Mouse (Mus musculus): ENCODE measurements around the gene Clk3.

The Clk3 gene

GRCm38 (mm10) chr9:57770836-57771235 lies 5.2 kb upstream of the Clk3 start:
- no peak for DNase-seq (ENCODE audit: low read depth in 1 of 2, low spot score in 2 of 2)

- DNase-seq (ENCODE audit: low read depth in 1 of 2, low spot score in 2 of 2), result no peak
These were observed 4.6 kb upstream of the Clk3 start for GRCm38 (mm10) chr9:57770214-57770613.

GRCm38 (mm10) chr9:57769539-57770069 lies 3.9 kb upstream of the Clk3 start:
- no peak for DNase-seq (ENCODE audit: low read depth in 1 of 2, low spot score in 2 of 2)

GRCm38 (mm10) chr9:57767231-57767630 lies 1.6 kb upstream of the Clk3 start:
- DNase-seq (ENCODE audit: low read depth in 1 of 2, low spot score in 2 of 2), result no peak

- DNase-seq (ENCODE audit: low read depth in 1 of 2, low spot score in 2 of 2), result no peak
These were observed 771 bp upstream of the Clk3 start for GRCm38 (mm10) chr9:57766431-57766830.

GRCm38 (mm10) chr9:57764974-57765363 lies 691 bp downstream of the Clk3 start:
- peak; percentile 84 to 93 for DNase-seq (ENCODE audit: low read depth in 1 of 2, low spot score in 2 of 2)

GRCm38 (mm10) chr9:57764147-57764973 lies 1.3 kb downstream of the Clk3 start:
- peak in 1 of 2 experiments; percentile 13 for DNase-seq (ENCODE audit: low read depth in 1 of 2, low spot score in 2 of 2)

GRCm38 (mm10) chr9:57762563-57762991 lies 3.1 kb downstream of the Clk3 start:
- peak in 1 of 2 experiments; percentile 33 for DNase-seq (ENCODE audit: low read depth in 1 of 2, low spot score in 2 of 2)

- no peak for DNase-seq (ENCODE audit: low read depth in 1 of 2, low spot score in 2 of 2)
These were observed 3.8 kb downstream of the Clk3 start for GRCm38 (mm10) chr9:57761563-57762551.

GRCm38 (mm10) chr9:57760416-57761146 lies 5.1 kb downstream of the Clk3 start:
- no peak for DNase-seq (ENCODE audit: low read depth in 1 of 2, low spot score in 2 of 2)

GRCm38 (mm10) chr9:57759289-57759688 lies 6.4 kb downstream of the Clk3 start:
- DNase-seq (ENCODE audit: low read depth in 1 of 2, low spot score in 2 of 2), result peak in 1 of 2 experiments; percentile 51

- DNase-seq (ENCODE audit: low read depth in 1 of 2, low spot score in 2 of 2), result no peak
These were observed 7.1 kb downstream of the Clk3 start for GRCm38 (mm10) chr9:57758528-57758927.

- DNase-seq (ENCODE audit: low read depth in 1 of 2, low spot score in 2 of 2), result no peak
These were observed 8.1 kb downstream of the Clk3 start for GRCm38 (mm10) chr9:57757578-57757977.

- DNase-seq (ENCODE audit: low read depth in 1 of 2, low spot score in 2 of 2), result no peak
These were observed 14.8 kb downstream of the Clk3 start for GRCm38 (mm10) chr9:57750901-57751300.

GRCm38 (mm10) chr9:57748831-57749230 lies 16.8 kb downstream of the Clk3 start:
- DNase-seq (ENCODE audit: low read depth in 1 of 2, low spot score in 2 of 2), result no peak

- DNase-seq (ENCODE audit: low read depth in 1 of 2, low spot score in 2 of 2), result no peak
These were observed 17.5 kb downstream of the Clk3 start for GRCm38 (mm10) chr9:57748137-57748536.

- no peak for DNase-seq (ENCODE audit: low read depth in 1 of 2, low spot score in 2 of 2)
These were observed 18.6 kb downstream of the Clk3 start for GRCm38 (mm10) chr9:57747067-57747466.

GRCm38 (mm10) chr9:57744462-57745091 lies 21.1 kb downstream of the Clk3 start:
- no peak for DNase-seq (ENCODE audit: low read depth in 1 of 2, low spot score in 2 of 2)

GRCm38 (mm10) chr9:57739863-57740262 lies 25.8 kb downstream of the Clk3 start:
- no peak for DNase-seq (ENCODE audit: low read depth in 1 of 2, low spot score in 2 of 2)

GRCm38 (mm10) chr9:57733606-57734005 lies 32.1 kb downstream of the Clk3 start:
- no peak for DNase-seq (ENCODE audit: low read depth in 1 of 2, low spot score in 2 of 2)

Measured in monocyte, adult 2 months (primary cell).